Comparison of ENCODE assay signal across 13 mouse cellular contexts in the genomic region with DNA sequence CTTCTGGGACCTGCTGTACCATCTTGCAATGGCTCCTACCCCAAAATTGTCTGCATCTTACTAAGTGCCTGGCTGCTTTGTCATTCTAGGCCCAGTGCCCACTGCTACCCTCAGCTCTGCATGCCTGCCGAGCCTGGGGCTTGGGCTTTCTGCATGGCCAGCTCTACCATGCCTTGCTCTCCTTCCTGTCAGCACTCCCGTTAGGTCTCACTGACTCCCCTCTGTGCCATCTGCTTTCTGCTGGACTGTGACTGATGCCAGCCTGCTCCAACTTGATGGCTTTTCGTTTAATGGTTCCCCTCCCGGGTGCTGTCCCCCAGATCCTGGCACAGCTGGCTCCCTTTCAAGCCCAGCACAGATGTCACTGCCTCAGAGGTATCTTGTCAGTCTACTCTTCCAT.
DNase-seq lines count a peak whose midpoint lies in the region; ATAC-seq and TF ChIP-seq lines count a peak whose summit lies in the region.
"Had no signal": no experiment of that assay in that cellular context is flagged by ENCODE, and none has a peak within 500 bp of the region (broad histone marks: within the 10 kb centered on the region; RNA-seq: fewer than 3 reads in every experiment).

No protein-coding gene starts in this region.

- WGBS in kidney, adult 2 months: 48% methylated on average over 4 of the region's 4 CpGs

- peaks cover 40% of the 10 kb centered on the region for H3K4me1 ChIP-seq in kidney, adult 2 months (ENCODE audit: control insufficient read depth, insufficient read depth, low read length)

- H3K4me3 ChIP-seq in kidney, adult 2 months (ENCODE audit: insufficient read depth, low read depth, low read length): no peak overlapping the region
- H3K4me3 ChIP-seq: erythroblast, embryonic 14.5 days; myocyte had no signal

- no peak for TF ChIP-seq POLR2A in kidney, adult 2 months (IDR thresholded peaks at IDR 0.05; ENCODE audit: low read depth, low read length)

- DNase-seq in kidney, adult 2 months: peak; percentile 31
- no peak for DNase-seq in kidney, adult 9 months
- peak; percentile 43 for DNase-seq in A20 (ENCODE audit: low read depth, low spot score)
- DNase-seq in cerebellum, postnatal 14 days: peak; percentile 86 to 91
- DNase-seq in adrenal gland, adult 2 months: no peak
- no peak for DNase-seq in adrenal gland, postnatal 10 days
- DNase-seq: adrenal gland, postnatal 14 days; gastrocnemius, postnatal 10 days; right cerebral cortex, postnatal 14 days; thymus, postnatal 25 days had no signal

- no peaks in the 10 kb centered on the region for H3K27me3 ChIP-seq in kidney, adult 2 months (replicated peaks; ENCODE audit: control insufficient read depth, insufficient read depth, low read length)

- no peak for TF ChIP-seq CTCF in kidney, adult 2 months (conservative IDR thresholded peaks at IDR 0.05; ENCODE audit: insufficient read depth, insufficient read length, low read depth, low read length)

- ATAC-seq in cerebellum, adult (ENCODE audit: insufficient number of reproducible peaks, low FRiP score, low TSS enrichment): peak; percentile 59

- H3K27ac ChIP-seq in kidney, adult 2 months (ENCODE audit: insufficient read depth, low read depth, low read length): no peak overlapping the region

- H3K36me3 ChIP-seq in kidney, adult 2 months (ENCODE audit: control insufficient read depth, insufficient read depth, low read length): no peaks in the 10 kb centered on the region; the same call in 1 of the 2 replicates

Comparison
In these comparisons a context has a peak if more than half of its experiments do, and no peak if none do; other contexts are left out.
1. DNase-seq: peak in kidney, adult 2 months (single experiment), A20 (single experiment) and cerebellum, postnatal 14 days (2 of 2); none in kidney, adult 9 months (single experiment), adrenal gland, adult 2 months (single experiment) and adrenal gland, postnatal 10 days (single experiment).